Mouse (Mus musculus) adrenal gland, adult 18-20 months (tissue): ENCODE measurements around the gene Bpi. TPM values are rescaled to one million over a fixed set of nuclear protein-coding genes. Genes with fewer than 3 reads are reported as not detected.
A peak's percentile ranks its signal among the peaks of the same experiment; 100 is the strongest.

Source experiments
- DNase-seq, 2 experiments: peaks; one replicate each; pipeline ENCODE4 v3.0.0; 2021 to 2022; ENCODE audit warnings: low spot score in 2 of 2
- microRNA-seq, 2 experiments: library from miRNA; unstranded; fragments of <30 nt; microRNA quantifications; one replicate each; pipeline ENCODE4 v1.2.0; 2021; ENCODE audit warnings: borderline number of aligned reads in 2 of 2
- total RNA-seq, 2 experiments: library from RNA; stranded (reverse); gene quantifications; 1 replicate in 1 of 2; 2 replicates in 1 of 2; pipeline ENCODE4 v1.2.3; 2021

Bpi gene
- total RNA-seq, 2 experiments from 2014 or later, result not detected

DNA sequence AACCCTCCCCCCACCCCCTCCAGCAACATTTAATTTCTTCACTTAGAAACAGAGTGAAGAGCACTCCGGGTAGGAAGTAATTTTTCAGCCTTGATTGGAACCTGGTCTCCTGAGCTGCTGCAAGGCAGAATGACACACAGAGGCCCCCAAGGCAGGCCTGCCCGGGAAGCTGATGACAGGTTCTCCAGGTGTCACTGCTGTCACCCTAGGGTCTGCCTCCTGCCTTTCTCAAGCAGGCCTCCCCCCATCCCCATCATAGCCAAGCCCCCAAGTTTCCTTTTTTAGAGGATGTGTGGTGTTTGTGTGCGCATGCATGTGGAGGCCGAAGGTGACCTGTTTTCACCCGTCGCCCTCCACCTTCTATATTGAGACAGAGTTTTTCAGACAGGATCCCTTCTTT lies 25.9 kb downstream of the Bpi start:
- no peak for DNase-seq

DNA sequence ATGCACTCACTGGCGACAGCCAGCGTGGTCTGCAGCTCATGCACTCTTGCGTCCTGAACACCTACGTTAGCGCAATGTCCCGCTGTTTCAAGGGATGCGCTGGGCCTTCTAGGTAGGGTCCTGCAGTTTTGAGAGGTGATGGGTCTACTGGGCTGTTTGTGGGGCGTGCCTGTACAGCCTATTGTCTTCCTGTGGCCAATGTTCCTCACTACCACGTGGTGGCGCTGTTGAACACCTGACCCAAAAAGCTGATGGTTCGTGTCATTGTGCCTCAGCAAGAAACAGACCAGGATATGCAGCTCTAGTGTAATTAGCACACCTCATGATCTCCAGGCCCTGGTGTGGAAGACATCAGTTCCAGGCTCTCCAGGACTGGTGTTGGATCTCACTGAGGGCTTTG lies 26.7 kb downstream of the Bpi start:
- peak; percentile 63 to 72 for DNase-seq

DNA sequence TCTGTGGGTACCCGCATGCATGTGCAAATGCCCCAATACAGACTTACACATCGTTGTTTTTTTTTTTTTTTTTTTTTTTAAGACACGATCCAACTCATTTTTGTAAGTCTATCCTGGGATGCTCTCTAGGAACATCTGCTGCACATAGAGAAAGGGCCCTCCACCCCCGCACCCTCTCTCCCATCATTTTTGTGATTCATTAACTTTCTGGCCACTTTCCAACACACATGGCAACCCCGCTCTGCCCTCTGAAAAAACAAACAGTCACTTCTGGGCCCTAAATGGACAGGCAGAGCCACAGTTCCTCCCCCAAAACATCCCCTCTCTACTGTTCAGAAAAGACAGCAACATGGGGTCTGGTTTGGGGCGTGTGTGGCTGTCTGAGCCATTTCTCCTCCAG lies 27.8 kb downstream of the Bpi start:
- no peak for DNase-seq

DNA sequence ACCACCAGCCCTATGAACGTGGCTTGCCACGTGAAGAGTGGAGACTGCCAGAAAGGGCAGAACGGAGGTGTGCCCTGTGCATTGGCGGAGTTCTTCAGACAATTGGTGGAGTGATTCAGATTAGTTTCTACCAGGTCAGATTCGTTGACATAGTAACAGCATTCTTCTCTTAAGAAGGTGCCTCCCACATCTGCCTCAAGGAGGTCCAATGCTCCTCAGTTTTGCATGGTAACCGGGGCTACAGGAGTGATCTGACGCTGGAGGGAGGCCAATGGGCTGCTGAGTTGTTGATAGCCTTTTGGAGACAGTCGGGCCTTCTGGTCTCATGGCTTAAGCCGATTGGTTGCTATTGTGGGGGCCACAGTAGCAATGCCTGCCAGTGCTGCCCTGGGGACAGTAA lies 37.8 kb downstream of the Bpi start:
- DNase-seq, result no peak

DNA sequence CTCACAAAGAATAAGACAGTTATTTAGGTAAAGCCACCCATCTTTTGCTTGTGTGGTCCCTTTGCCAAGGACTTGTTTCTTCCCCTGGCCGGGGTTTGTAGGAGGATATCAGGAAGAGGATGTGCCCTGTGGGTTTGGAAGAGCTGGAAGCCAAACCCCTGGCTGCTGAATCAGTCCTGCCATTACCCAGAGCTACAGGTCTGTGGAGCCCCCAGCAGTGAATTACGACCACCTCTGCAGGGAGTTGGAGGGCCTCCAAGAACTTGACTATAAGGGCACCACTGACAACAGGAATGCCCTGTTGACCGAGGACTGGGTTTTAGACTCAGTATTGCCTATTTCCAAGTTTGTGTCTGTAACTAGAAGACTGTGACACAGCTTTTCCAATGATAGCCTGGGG lies 41.3 kb downstream of the Bpi start:
- DNase-seq, result no peak

DNA sequence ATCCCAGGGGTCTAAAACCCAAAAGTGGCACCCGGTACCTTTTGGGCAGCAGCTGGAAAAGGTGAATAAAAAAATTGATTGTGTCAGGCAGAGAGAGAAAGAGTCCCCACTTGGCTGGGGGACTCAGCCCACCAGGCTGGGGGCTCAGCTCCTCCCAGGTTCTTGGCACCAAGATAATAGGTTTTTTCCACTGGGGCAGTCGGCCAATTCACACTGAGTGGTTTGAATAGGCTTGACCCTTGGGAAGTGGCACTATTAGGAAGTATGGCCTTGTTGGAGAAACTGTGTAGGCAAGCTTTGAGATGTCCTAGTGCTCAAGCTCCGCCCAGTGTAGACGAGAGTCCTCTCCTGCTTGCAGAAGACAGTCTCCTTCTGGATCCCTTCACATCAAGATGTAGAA lies 41.8 kb downstream of the Bpi start:
- no peak for DNase-seq

DNA sequence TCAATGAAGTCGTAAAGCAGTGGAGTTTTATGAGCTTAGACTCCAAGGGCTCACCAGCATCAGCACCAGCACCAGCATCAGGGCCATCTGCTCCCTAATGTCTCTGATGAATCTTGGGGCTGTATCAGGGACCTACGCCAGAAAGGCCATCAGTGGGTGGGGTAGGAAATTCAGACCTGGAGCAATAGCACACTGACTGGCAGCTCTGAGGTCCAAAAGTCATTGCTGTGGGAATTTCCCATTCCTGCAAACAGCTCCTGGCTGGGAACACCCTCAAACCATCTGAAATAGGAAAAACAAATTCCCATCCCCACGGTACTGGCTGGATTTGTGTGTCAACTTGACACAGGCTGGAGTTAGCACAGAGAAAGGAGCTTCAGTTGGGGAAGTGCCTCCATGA lies 44.9 kb downstream of the Bpi start:
- DNase-seq, result no peak

DNA sequence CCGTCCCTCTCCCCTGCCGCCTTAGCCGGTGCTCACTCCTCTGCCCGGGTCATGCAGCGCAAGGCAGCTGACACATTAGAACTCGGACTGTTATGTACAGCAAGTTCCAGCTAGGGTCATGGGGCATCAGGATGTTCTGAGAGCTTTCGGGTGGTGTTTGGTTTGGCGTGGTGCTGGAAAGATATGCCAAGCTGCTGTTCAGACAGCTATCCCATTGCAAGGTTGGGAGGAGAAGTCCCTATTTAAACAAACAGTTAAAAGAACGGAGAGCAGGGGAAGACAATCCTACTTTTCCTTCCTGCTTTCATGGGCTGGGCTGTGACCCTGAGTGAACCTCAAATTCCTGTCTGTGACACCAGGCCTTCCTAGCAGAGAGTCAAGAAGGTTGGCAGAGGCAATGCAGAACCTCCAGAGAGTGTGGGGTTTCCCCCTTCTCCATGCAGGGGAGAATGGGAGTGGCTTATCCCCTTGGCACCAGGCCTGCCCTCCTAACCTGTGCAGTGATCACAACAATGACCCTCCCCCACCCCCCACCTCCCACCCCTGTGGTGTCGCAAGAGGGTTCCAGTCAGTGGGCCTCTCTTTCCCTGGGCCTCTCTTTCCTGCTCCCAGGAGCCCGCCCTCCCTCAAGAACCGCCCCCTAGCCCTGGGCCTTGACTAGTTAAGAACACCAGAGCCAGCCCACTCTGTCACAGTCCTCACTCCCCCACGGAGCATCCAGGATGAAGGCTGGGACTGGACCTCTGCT lies 48.2 kb downstream of the Bpi start, which contains the start of gene Lbp:
Gene Lbp (plus strand): TSS at position 546 of the 748 bp plus-strand sequence.
- DNase-seq, result peak in 1 of 2 experiments; percentile 36

DNA sequence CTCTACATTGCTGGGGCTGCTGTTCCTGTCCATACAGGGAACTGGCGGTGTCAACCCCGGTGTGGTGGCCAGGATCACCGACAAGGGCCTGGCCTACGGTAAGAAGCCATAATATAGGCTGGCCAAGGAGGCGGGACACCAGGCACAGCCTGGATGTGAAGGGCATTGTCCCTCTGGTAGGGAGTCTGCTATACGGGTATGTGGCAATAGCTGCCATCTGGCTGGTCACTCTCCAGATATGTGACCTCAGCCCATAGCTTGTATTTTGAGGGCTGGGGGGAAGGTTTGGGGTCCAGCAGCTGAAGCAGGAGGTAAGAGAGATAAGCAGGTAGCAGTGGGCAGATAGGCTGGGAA lies 48.8 kb downstream of the Bpi start:
- no peak for DNase-seq

DNA sequence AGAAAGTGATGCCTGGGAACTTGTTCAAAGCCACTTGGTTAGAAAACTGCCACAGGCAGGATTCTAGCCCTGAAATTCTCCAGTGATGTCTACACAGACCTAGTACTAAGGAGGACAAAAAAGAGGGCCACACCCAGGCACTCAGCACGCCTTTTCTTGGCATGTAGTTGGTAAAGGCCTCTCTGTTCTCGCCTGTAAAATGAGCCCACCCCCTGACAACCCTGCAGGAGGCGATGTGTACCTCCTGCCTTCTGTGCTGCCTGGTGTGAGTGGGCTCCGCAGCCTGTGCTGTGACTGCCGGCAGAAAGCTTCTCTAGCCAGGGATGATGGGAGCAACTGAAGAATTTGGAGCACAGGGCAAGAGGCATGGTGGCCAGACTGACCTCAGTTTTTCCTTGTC lies 50.4 kb downstream of the Bpi start:
- DNase-seq, result no peak

DNA sequence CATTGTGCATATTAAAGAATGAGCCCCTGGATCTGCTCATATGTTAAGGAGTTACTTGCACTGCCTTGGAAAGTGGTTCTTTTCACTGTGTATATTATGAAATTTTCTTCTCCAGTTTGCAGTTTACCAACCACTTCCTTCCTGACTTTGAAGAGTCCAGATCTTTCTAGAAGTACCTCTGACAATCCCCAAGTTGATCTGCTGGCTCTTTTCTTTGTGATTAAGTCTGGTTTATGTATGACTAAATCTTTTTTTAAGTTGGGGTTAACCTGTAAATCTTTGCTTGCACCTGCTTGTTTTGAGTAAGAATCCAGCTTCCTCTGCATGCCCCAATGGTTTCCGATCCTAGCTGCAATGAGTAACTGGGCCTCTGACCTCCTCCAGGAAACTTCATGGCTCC lies 55.2 kb downstream of the Bpi start:
- no peak for DNase-seq

DNA sequence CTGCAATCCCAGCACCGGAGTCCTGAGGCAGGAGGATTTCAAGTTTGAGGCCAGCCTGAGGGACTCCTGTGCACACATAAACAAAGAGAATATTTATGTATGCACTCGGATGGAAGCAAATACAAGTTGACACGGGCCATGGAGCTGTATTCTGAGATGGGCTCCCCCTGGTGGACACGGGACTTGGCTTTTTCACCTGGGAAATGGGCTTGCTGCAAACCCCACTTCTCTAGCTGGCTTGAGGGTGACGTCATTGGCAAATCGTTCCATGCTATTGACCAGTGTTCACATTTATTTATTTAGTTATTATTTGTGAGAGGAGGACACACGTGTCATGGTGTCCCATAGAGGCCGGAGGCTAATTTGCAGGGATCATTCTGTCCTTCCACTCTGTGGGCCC lies 58.5 kb downstream of the Bpi start:
- DNase-seq, result peak in 1 of 2 experiments; percentile 35

DNA sequence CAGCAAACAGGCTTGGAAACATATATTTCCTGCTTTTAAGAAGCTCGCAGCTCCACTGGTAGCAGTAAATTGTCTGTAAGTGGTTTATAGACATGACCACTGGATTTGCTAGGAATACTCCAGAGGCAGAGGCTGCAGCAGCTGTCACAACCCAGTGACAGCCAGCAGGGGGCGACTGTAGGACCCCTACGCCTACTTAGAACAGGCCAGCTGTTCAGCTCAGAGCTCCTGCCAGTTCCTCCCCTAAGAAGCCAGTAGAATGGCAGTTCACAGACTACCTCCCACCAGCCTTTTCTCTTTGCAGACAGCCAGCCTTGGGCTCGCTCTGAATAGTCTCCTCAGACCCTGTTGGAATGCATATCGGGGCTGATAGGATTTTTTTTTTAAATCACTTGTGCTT lies 59.1 kb downstream of the Bpi start:
- peak; percentile 49 to 53 for DNase-seq

DNA sequence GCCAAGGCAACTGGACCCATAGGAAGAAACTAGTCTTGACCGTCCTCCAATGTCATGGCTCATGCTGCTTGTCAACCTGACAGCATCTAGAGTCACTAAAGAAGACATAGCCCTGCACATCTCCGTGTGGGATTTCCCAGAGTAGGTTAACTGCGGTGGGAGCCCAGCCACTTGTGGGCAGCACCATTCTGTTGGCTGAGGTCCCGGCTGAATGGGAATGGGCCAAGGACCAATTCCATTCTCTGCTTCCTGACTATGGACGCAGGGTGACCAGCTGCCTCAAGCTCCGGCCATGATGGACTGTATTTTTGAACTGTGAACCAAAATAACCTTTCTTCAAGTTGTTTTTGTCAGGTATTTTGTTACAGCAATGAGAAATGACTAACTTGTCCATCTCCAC lies 63.7 kb downstream of the Bpi start:
- no peak for DNase-seq

DNA sequence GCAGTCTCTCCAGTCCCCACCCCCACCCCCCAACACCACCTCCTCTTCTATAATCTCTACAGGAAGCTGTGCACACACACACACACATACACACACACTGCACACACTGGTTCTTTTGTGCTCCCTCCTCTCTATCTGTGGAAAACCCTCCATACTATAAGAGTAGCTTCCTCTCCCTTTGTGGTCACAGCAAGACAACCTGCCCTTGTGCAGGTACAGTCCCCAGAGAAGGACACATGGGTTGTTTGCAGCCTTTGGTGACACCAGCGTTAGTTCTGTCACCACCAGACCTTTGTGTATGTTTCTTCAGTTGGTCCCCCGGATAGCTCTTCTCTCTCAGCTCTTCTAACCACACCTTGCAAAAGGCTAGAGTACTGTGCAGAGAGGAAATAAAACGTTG lies 65.0 kb downstream of the Bpi start:
- DNase-seq, result no peak

DNA sequence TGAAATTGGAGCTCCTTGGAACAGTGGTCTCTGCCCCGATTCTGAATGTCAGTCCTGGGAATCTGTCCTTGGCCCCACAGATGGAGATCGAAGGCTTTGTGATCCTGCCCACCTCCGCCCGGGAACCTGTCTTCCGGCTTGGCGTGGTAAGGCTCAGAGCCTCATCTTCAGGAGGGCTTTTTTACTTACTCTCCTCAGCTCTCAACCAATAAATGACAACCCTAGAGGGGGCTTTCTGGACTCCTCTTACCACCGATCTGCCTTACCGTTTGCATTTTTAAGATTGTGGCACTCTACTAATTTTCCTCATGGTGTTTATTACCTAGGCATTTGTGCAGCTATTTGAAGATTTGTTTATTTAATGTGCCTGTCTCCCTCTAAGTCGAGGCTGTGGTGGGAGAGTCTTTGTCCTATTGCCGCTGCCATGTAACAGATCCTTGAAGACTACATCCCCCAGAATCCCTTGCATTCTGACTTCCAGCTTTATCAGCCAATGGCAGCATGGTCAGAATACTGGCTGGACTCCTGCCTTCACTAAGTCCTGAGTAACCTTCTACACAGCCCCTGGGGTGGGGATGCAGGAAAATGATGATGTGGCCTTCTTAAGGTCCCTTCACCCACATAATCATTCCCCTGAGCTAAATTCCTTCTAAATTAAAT lies 66.8 kb downstream of the Bpi start:
- no peak for DNase-seq

DNA sequence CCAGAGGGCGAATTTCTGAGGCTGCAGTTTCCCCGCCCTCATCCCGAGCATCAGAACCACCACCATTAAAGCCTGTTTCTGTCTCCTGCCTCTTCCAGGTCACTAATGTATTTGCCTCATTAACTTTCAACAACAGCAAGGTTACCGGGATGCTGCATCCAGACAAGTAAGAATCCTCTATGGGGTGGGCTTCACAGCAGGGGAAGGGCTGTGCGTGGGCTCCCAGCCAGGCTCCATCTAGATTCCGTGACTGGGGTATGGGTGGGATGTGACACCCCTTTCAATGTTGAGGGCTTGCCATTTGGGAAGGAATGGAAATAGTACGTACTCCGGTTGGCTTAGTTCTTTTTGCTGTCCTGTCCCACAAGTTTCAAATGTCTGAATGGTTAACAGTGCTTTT lies 67.7 kb downstream of the Bpi start:
- no peak for DNase-seq

Small RNA genes within 50 kb of the gene (microRNA-seq; reads per million reads assigned to microRNA genes)
- 0 to 2.4 reads per million in 2 experiments for gene Mir7685

Other genes with a start within 250 kb of the Bpi start
- gene Tti1, start 229.7 kb upstream of the Bpi start, total RNA-seq, result 10 to 100 TPM; 17.8 to 18.9 TPM
- 10 to 100 TPM; 28.6 to 35.3 TPM for gene Rprd1b, start 229.6 kb upstream of the Bpi start, total RNA-seq
- gene Tgm2, start 111.7 kb upstream of the Bpi start, total RNA-seq, result 10 to 100 TPM; 60.5 to 90.5 TPM
- 1 to 10 TPM; 1.6 to 1.7 TPM for gene D630003M21Rik, start 28.9 kb upstream of the Bpi start, total RNA-seq
- gene Lbp, start 48.4 kb downstream of the Bpi start, total RNA-seq, result 10 to 100 TPM; 19.2 to 30.4 TPM
- gene Snhg11, start 117.5 kb downstream of the Bpi start, total RNA-seq, result 10 to 100 TPM; 14.2 to 19.7 TPM
- 10 to 100 TPM; 55.3 to 71.6 TPM for gene Ralgapb, start 151.8 kb downstream of the Bpi start, total RNA-seq
- gene Adig, start 244.5 kb downstream of the Bpi start, total RNA-seq, result 100 to 1,000 TPM in 1 of 2 experiments, 10 to 100 TPM in 1; 75.7 to 130 TPM